Mouse (Mus musculus) embryonic facial prominence, embryonic 11.5 days (tissue): ENCODE data around the gene Atp5c1. TPM values are rescaled to one million over a fixed set of nuclear protein-coding genes. Genes with fewer than 3 reads are reported as not detected.

ENCODE experiments used
- ATAC-seq: fragments of 200-750 bp; cut with Nextera tagmentation; replicated peaks from 2 replicates; pipeline ENCODE4 v1.8.0; 2017; ENCODE audit warnings: low read depth; ENCODE audit not compliant: insufficient number of reproducible peaks, low FRiP score, low TSS enrichment
- DNase-seq: peaks from one replicate; pipeline ENCODE4 v3.0.0-alpha.2; 2015; ENCODE audit warnings: low spot score
- H3K27ac ChIP-seq: fragments of 300-500 bp; sonication (generic); replicated peaks from 2 replicates; pipeline ENCODE4 v1.5.1; 2014; ENCODE audit warnings: mild to moderate bottlenecking, low read depth, low read length, control low read depth
- H3K27me3 ChIP-seq: fragments of 300-500 bp; sonication (generic); 2 replicates; pipeline ENCODE4 v1.6.1; 2014; ENCODE audit warnings: mild to moderate bottlenecking, low read length, moderate library complexity, mixed read lengths; ENCODE audit not compliant: control insufficient read depth, insufficient read depth
- H3K36me3 ChIP-seq: fragments of 300-500 bp; sonication (generic); replicated peaks from 2 replicates; pipeline ENCODE4 v1.6.1; 2014; ENCODE audit warnings: low read depth, mild to moderate bottlenecking, low read length, moderate library complexity, mixed read lengths; ENCODE audit not compliant: control insufficient read depth, insufficient read depth
- H3K4me1 ChIP-seq: fragments of 300-500 bp; sonication (generic); 2 replicates; pipeline ENCODE4 v1.6.1; 2014; ENCODE audit warnings: low read length, mixed read lengths; ENCODE audit not compliant: control insufficient read depth, insufficient read depth
- H3K4me2 ChIP-seq: fragments of 300-500 bp; sonication (generic); 2 replicates; pipeline ENCODE4 v1.6.1; 2014; ENCODE audit warnings: low read depth, mild to moderate bottlenecking, control low read depth, low read length, moderate library complexity
- H3K4me3 ChIP-seq: fragments of 300-500 bp; sonication (generic); 2 replicates; pipeline ENCODE4 v1.5.1; 2014; ENCODE audit warnings: low read depth, low read length, control low read depth
- H3K9ac ChIP-seq: fragments of 300-500 bp; sonication (generic); replicated peaks from 2 replicates; pipeline ENCODE4 v1.6.1; 2014; ENCODE audit warnings: mild to moderate bottlenecking, control low read depth, low read length
- H3K9me3 ChIP-seq: fragments of 300-500 bp; sonication (generic); replicated peaks from 2 replicates; pipeline ENCODE4 v1.6.1; 2016; ENCODE audit warnings: mild to moderate bottlenecking, low read length, inconsistent platforms, mixed read lengths; ENCODE audit not compliant: control insufficient read depth
- WGBS: fragments of 180-500 bp; shearing (Covaris S2); extraction: QIAGEN DNeasy Blood & Tissue Kit; methylation state at CpG from one replicate; pipeline ENCODE4 v1.1.7; 2014; 5-methylcytosine and 5-hydroxymethylcytosine counted together
- polyA plus RNA-seq: library from polyadenylated mRNA; unstranded; fragments of >200 nt; fragmentation: Nextera tagmentation; extraction: Ambion mirVana; gene quantifications from 2 replicates; pipeline ENCODE4 v1.2.1, GENCODE M21; 2014

Atp5c1 gene
- 621 and 639 TPM in 2 replicates for polyA plus RNA-seq

DNA sequence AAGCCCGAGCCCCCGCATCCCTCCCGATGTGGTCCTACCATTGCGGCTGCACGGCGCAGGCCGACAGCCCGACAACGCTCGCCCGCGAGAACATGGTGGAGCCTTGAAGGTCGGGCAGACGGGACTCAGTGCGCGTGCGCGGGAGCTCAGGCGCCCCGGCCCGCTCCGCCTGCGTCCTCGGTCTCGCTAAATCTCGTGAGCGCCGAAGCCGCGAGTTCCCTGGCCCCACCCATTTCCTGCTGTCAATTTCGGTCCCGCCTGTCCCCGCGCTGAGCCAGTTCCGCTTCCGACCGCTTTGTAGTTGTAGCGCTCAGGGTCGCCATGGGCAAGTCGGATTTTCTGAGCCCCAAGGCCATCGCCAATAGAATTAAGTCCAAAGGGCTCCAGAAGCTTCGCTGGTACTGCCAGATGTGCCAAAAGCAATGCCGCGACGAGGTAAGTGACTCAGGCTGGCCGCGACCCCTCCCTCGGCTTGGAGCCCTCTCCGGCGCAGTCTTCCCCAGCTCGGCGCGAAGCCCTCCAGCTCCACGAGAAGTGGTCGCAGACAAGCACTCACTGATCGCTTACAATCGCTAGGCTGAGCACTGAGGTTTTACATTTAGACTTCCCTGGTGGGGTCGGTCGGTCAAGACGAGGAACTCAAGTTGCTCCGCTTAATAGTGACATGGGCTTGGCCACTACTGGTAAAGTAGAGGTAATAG, at the start of gene Atp5c1, which contains the start of gene Kin:
TSS of gene Atp5c1 (minus strand) at position 201 of the 701 bp plus-strand sequence.
TSS of gene Kin (plus strand) at position 284 of the 701 bp plus-strand sequence.
- H3K27ac ChIP-seq, result peak within 1 kb of the TSS; percentile 78
- peak within 1 kb of the TSS; percentile 97 for H3K9ac ChIP-seq
- WGBS, result under 1% methylated on average over 59 of the region's 61 CpGs
- H3K9me3 ChIP-seq, result no peaks in the 10 kb centered on the region
- peak within 1 kb of the TSS; percentile 84 for H3K4me3 ChIP-seq
- H3K36me3 ChIP-seq, result no peaks in the 10 kb centered on the region
- ATAC-seq (peak; percentile 96), DNase-seq (peak; percentile 98)
- H3K27me3 ChIP-seq, result no peaks in the 10 kb centered on the region
- H3K4me2 ChIP-seq, result peak within 1 kb of the TSS; percentile 62
- no peaks in the 10 kb centered on the region; the same call in none of the 2 replicates for H3K4me1 ChIP-seq

DNA sequence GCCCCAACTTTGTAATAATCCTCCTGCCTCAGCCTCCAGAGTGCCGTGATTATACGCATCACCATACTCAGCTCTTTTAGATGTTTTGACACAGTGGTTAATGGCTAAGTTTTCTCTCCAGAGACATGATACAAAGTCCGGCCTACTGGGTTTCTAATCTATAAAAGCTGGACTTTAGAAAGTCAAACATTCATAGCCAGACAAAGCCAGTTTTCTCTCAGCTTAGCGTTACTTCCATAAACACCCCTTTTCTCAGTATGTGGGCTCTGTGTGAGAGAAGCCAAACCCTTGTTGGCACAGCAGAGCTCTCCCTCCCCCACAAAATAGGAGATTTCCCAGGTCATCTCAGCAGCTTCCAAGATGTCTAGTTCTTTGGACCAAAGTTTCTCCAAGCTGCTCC, 48.3 kb upstream of the Atp5c1 start:
- no peak for ATAC-seq
- Histone ChIP-seq H3K4me1 (no peaks in the 10 kb centered on the region), H3K36me3 (no peaks in the 10 kb centered on the region), H3K9me3 (no peaks in the 10 kb centered on the region), H3K9ac (no peak overlapping the region), H3K27me3 (no peaks in the 10 kb centered on the region), H3K4me2 (no peak overlapping the region), H3K4me3 (no peak overlapping the region), H3K27ac (no peak overlapping the region)
- WGBS, result 89% methylated on average over 4 of the region's 4 CpGs
- no peak for DNase-seq

DNA sequence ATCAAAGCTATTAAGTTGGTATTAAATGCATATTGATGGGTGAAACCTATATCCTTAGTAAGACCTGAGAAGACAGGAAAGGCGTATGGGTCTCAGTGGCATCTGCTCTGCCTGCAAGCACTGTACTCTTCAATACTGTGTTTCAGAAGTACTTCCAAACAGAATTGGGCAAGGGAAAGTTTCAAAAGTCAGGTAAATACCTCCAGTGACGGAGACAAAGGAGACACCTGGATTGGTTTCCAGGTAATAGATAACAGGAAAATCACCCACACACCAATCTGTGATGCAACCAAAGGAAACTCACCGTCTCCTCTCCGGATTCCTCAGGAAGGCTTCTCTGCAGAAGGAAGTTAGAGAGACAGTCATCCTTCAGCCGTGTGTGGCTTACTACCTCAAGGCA, 47.2 kb upstream of the Atp5c1 start:
- DNase-seq, result no peak
- no peaks in the 10 kb centered on the region for H3K4me1 ChIP-seq
- no peak for ATAC-seq
- H3K4me2 ChIP-seq, result no peak overlapping the region
- WGBS, result 87% methylated on average over 5 of the region's 5 CpGs
- H3K4me3 ChIP-seq, result no peak overlapping the region
- H3K9ac ChIP-seq, result no peak overlapping the region
- H3K9me3 ChIP-seq, result no peaks in the 10 kb centered on the region
- H3K27ac ChIP-seq, result no peak overlapping the region
- H3K27me3 ChIP-seq, result no peaks in the 10 kb centered on the region
- no peaks in the 10 kb centered on the region for H3K36me3 ChIP-seq

DNA sequence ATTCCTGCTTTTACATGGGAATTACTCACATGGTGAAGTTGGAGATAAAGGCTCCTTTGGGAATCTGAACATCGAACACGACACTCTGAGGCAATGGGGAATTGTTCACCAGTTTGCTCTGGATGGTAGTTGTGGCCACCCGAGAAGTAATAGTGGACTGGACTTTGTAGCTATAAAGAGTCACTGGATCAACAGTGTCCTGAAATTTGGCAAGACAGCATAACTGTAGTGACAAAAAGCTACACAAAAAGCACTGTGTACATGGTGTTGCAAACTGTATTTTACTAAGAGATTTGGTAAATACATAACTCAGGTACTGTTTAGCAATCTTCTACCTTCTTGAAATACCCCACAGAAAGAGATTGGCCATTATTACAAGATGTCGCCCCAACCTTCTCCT, 45.8 kb upstream of the Atp5c1 start:
- Histone ChIP-seq H3K9ac (no peak overlapping the region), H3K4me3 (no peak overlapping the region), H3K36me3 (no peaks in the 10 kb centered on the region), H3K27ac (no peak overlapping the region), H3K4me2 (no peak overlapping the region), H3K4me1 (no peaks in the 10 kb centered on the region), H3K27me3 (no peaks in the 10 kb centered on the region), H3K9me3 (no peaks in the 10 kb centered on the region)
- ATAC-seq, result no peak
- DNase-seq, result no peak
- WGBS, result 84% methylated on average over 4 of the region's 4 CpGs

DNA sequence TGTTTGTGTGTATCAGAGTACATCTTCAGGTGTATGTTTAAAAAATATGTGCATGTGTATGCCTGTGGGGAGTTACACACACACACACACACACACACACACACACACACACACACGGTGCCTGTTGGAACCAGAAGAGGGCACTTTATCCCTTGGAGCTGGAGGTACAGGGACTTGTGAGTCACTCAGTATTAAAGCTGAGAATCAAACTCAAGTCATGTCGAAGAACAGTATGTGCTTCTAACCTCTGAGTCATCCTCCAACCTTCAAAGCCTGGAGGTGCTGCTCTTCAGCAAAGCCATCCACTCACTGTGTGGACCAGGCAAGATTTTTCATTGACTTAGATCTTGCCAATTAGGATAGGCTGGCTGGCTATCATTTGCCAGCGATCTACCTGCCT, 41.5 kb upstream of the Atp5c1 start:
- ATAC-seq, result no peak
- no peak overlapping the region for H3K4me2 ChIP-seq
- no peaks in the 10 kb centered on the region for H3K36me3 ChIP-seq
- H3K4me3 ChIP-seq, result no peak overlapping the region
- no peaks in the 10 kb centered on the region for H3K4me1 ChIP-seq
- no peak overlapping the region for H3K27ac ChIP-seq
- H3K9me3 ChIP-seq, result no peaks in the 10 kb centered on the region
- no peak overlapping the region for H3K9ac ChIP-seq
- no peak for DNase-seq
- 52% methylated on average over 3 of the region's 3 CpGs for WGBS
- no peaks in the 10 kb centered on the region for H3K27me3 ChIP-seq

DNA sequence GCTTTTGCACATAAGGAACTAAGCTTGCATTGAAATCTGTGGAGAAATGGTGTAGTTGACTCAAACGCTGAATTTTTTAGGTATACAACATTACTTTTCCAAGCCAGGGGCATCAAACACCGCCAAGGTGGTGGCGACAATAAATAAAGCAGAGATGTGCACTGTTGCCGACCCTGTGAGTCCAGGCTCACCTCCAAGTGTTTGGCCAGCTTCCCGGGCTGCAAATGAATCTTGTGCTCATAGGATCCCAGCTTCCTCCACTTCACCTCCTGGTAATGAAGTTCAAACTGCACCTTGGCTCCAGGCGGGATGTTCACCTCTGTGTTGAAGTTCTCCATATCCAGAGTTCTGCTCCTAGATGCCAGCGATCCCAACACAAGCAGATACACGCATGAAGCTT, 39.0 kb upstream of the Atp5c1 start:
- Histone ChIP-seq H3K4me2 (no peak overlapping the region), H3K4me3 (no peak overlapping the region), H3K36me3 (no peaks in the 10 kb centered on the region), H3K9ac (no peak overlapping the region), H3K27me3 (no peaks in the 10 kb centered on the region), H3K27ac (no peak overlapping the region), H3K9me3 (no peaks in the 10 kb centered on the region), H3K4me1 (no peaks in the 10 kb centered on the region)
- WGBS, result 86% methylated on average over 8 of the region's 8 CpGs
- DNase-seq (no peak), ATAC-seq (no peak)

DNA sequence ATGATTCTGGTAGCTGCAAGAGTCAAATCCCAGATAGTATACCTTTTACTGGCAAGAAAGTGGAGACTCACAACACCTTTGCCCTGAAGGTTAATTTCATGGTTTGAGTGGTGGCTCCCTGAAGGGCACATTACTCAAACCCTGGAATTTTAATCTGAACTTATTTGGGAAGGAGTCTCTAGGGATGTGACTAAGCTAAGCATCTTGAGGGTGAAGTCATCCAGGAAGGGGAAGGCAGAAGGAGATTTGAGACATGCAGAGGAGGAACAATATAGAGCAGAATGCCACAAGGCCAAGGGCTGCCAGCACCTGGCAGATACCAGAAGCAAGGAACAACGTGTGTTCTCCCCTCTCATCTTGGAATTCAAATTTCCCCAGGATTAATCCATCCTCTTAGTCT, 38.4 kb upstream of the Atp5c1 start:
- Histone ChIP-seq H3K36me3 (no peaks in the 10 kb centered on the region), H3K4me2 (no peak overlapping the region), H3K27ac (no peak overlapping the region), H3K4me3 (no peak overlapping the region), H3K27me3 (no peaks in the 10 kb centered on the region), H3K9me3 (no peaks in the 10 kb centered on the region), H3K4me1 (no peaks in the 10 kb centered on the region), H3K9ac (no peak overlapping the region)
- ATAC-seq (no peak), DNase-seq (no peak)
- 63% methylated on average over 1 of the region's 1 CpGs for WGBS

DNA sequence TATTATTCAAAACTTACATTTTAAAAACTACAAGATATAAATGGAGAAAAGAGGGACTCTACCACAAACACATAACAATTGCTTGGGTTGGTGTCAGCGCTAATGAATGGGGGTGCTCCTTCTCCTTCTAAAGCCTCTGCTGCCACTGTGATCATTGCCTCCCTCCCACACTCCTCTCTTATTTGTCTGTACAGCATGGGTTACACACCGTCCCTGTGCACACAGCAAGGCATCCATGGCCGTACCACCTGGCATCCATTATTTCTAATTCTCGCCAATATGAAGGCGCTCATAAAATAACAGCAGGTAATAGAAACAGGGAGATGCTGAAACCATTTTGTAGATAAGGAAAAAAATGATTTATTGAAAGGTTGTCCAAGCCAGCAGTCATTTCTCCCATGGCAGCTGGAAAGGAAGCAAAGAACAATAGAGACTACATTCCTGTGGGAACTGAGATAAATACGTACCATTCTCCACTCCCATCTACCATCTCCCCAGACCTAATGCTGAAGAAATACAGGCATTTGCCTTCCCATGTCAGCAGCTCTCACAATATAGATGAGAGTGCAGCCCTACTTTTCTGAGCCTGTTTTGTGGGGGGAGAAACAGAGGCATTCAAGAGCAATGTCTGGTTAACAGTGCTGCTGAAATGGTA, 28.4 kb upstream of the Atp5c1 start:
- Histone ChIP-seq H3K9me3 (no peaks in the 10 kb centered on the region), H3K4me2 (no peak overlapping the region), H3K9ac (no peak overlapping the region), H3K27me3 (no peaks in the 10 kb centered on the region), H3K36me3 (no peaks in the 10 kb centered on the region), H3K27ac (no peak overlapping the region), H3K4me3 (no peak overlapping the region), H3K4me1 (no peaks in the 10 kb centered on the region)
- no peak for ATAC-seq
- WGBS, result 66% methylated on average over 6 of the region's 6 CpGs
- no peak for DNase-seq
